Mouse (Mus musculus): ENCODE measurements around the gene Alox5. TPM values are rescaled to one million over a fixed set of nuclear protein-coding genes. Genes with fewer than 3 reads are reported as not detected.

Alox5 gene
- not detected for polyA plus RNA-seq (2012; fragmentation: generic; extraction: Trizol)

DNA sequence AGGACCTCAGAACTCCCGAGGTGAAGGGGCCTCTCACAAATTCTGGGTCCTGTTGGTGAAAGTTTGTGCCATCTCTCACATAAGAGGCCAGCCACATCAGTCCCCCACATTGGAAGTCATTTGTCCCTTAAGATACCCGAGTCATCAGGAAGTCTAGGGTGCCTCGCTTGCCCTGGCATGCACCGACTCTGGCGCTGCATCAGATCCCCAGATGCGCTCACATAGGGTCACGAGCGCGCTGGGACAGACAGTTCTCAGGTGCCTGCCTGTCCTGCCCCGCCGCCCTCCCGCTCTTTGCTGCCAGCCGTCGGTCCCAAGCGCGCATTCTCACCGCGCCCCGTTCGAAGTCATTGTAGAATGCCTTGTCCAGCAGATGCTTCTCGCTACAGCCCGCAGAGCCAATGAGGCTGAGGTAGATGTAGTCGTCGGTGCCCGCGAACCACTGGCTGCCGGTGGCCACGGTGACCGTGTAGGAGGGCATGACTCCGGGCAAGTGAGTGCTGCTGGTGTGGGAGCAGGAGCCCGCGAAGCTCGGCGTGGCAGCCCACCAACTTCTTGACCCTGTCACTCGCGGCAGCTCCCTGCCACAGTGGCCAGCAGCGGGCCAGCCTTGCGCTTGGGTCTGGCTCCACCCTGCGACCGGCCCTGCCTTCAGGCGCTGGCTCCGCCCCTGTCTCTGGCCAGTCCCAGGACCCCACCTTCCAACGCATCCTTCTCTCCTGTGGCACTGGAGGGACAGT is at the start of gene Alox5:
Gene Alox5, minus strand, starts transcription at position 635 of the 740 bp plus-strand sequence.

DNA sequence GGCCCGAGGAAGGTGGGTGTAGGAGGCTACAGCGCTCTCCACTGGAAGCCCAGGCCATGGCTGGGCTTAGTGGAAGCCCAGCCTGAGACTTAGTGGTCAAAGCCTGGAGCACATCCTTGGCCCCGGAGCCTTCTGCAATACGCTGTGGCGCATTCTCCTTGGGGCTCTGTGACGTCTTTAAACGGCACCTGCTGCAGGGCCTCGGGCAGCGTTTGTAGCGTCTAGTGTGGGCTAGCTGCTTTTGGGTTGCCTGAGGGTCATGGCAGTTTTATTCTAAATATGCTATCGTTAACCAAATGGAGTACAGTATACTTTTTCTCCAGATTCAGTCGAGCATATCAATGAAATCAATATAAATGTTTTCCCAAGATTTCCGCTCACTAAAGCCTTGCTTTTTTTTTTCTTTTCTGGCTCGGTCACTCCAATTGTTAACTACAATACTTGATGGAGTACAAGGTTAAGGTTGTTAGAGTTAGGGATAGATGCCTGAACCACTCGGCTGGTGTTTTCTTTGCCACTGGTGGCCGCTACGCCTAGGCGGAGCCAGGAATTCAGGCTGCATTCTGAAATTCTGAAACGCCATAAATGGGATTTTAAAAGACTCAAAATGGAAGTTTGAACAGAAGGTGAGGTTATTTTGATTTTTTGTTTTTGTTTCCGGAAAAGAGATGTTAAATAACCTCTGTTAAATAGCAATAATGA is 45.5 kb upstream of the Alox5 start, which contains the start of gene Olfr212:
Gene Olfr212, plus strand, starts transcription at position 215 of the 702 bp plus-strand sequence.

DNA sequence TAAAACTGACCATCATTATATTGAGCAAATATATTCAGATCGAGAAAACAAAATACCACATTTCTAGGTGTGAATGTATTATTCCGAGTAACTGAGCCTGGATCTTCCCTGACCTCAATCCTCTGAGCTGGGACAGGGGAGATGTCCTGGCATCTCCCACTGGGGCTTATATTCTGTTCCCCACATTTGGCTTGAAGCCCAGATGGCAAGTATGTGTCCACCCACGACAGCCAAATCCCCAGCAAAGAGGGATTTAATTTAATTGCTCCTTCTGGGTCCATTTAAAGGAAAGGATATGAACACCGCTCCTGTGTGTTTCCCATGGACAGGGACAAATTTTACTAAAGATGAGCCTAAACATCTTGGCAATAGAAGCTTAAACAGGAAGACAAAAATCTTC is 27.8 kb upstream of the Alox5 start, which contains the start of gene Olfr211:
Gene Olfr211, plus strand, starts transcription at position 301 of the 400 bp plus-strand sequence.

Other genes with a start within 250 kb of the Alox5 start
- gene Zfand4, start 197.0 kb downstream of the Alox5 start, polyA plus RNA-seq (2012; fragmentation: generic; extraction: Trizol) = 1 to 10 TPM in 1 of 2 experiments, under 1 TPM in 1; 0.26 to 1.5 TPM
- gene March8, start 123.2 kb downstream of the Alox5 start, polyA plus RNA-seq (2012; fragmentation: generic; extraction: Trizol) = 10 to 100 TPM in 1 of 2 experiments, 1 to 10 TPM in 1; 2.6 to 20.2 TPM
- gene Olfr211, start 27.9 kb upstream of the Alox5 start, polyA plus RNA-seq (2012; fragmentation: generic; extraction: Trizol) = not detected
- gene Olfr212, start 45.3 kb upstream of the Alox5 start, polyA plus RNA-seq (2012; fragmentation: generic; extraction: Trizol) = not detected
- not detected for gene Olfr213, start 77.3 kb upstream of the Alox5 start, polyA plus RNA-seq (2012; fragmentation: generic; extraction: Trizol)
- gene Gm5580, start 90.0 kb upstream of the Alox5 start, polyA plus RNA-seq (2012; fragmentation: generic; extraction: Trizol) = under 1 TPM; 0.33 to 0.67 TPM
- gene Olfr214, start 93.1 kb upstream of the Alox5 start, polyA plus RNA-seq (2012; fragmentation: generic; extraction: Trizol) = not detected
- gene Olfr215, start 123.0 kb upstream of the Alox5 start, polyA plus RNA-seq (2012; fragmentation: generic; extraction: Trizol) = not detected
- gene Zfp422, start 167.8 kb upstream of the Alox5 start, polyA plus RNA-seq (2012; fragmentation: generic; extraction: Trizol) = not detected
- 1 to 10 TPM in 1 of 2 experiments, under 1 TPM in 1; 0.42 to 5.5 TPM for gene Depp1, start 189.4 kb upstream of the Alox5 start, polyA plus RNA-seq (2012; fragmentation: generic; extraction: Trizol)
- gene Rassf4, start 212.8 kb upstream of the Alox5 start, polyA plus RNA-seq (2012; fragmentation: generic; extraction: Trizol) = under 1 TPM; 0.01 to 0.12 TPM